Mouse (Mus musculus) mature B cell (primary cell): ENCODE data around the gene Xrcc3.

Experiments used
- in situ Hi-C: fragments of 300-500 bp; cut with MboI; formaldehyde crosslinking; loops from 2 replicates; pipeline ENCODE4 v1.14.3; 2019

Gene Xrcc3

GRCm38 (mm10) chr12:111813766-111814617 lies at the start of gene Xrcc3, which contains the start of gene Zfyve21:
TSS of gene Xrcc3 (minus strand) at chr12:111813873.
TSS of gene Zfyve21 (plus strand) at chr12:111814170.
- in situ Hi-C loops: no loop called here

GRCm38 (mm10) chr12:111855448-111855847 lies 41.8 kb upstream of the Xrcc3 start:
- in situ Hi-C loops: no loop called here

- in situ Hi-C loops: no loop called here
These were observed 39.9 kb upstream of the Xrcc3 start for GRCm38 (mm10) chr12:111853546-111853945.

- in situ Hi-C loops: no loop called here
These were observed 39.4 kb upstream of the Xrcc3 start for GRCm38 (mm10) chr12:111853011-111853436.

GRCm38 (mm10) chr12:111851745-111852144 lies 38.1 kb upstream of the Xrcc3 start:
- in situ Hi-C loops: no loop called here

- in situ Hi-C loops: no loop called here
These were observed 37.6 kb upstream of the Xrcc3 start for GRCm38 (mm10) chr12:111851235-111851634.

- in situ Hi-C loops: no loop called here
These were observed 34.7 kb upstream of the Xrcc3 start for GRCm38 (mm10) chr12:111848300-111848798.

GRCm38 (mm10) chr12:111846815-111847214 lies 33.1 kb upstream of the Xrcc3 start:
- in situ Hi-C loops: no loop called here

- in situ Hi-C loops: no loop called here
These were observed 32.3 kb upstream of the Xrcc3 start for GRCm38 (mm10) chr12:111845953-111846352.

GRCm38 (mm10) chr12:111843470-111843869 lies 29.8 kb upstream of the Xrcc3 start:
- in situ Hi-C loops: no loop called here

- in situ Hi-C loops: no loop called here
These were observed 29.1 kb upstream of the Xrcc3 start for GRCm38 (mm10) chr12:111842565-111843433.

- in situ Hi-C loops: no loop called here
These were observed 19.8 kb upstream of the Xrcc3 start for GRCm38 (mm10) chr12:111833457-111833856.

- in situ Hi-C loops: no loop called here
These were observed 19.0 kb upstream of the Xrcc3 start for GRCm38 (mm10) chr12:111832643-111833042.

- in situ Hi-C loops: no loop called here
These were observed 16.7 kb upstream of the Xrcc3 start for GRCm38 (mm10) chr12:111830375-111830774.

- in situ Hi-C loops: no loop called here
These were observed 16.3 kb upstream of the Xrcc3 start for GRCm38 (mm10) chr12:111829954-111830353.

- in situ Hi-C loops: no loop called here
These were observed 15.8 kb upstream of the Xrcc3 start for GRCm38 (mm10) chr12:111829447-111829846.

- in situ Hi-C loops: no loop called here
These were observed 13.9 kb upstream of the Xrcc3 start for GRCm38 (mm10) chr12:111827556-111827955.

GRCm38 (mm10) chr12:111821931-111822330 lies 8.3 kb upstream of the Xrcc3 start:
- in situ Hi-C loops: no loop called here

- in situ Hi-C loops: no loop called here
These were observed 7.0 kb upstream of the Xrcc3 start for GRCm38 (mm10) chr12:111820708-111821107.

GRCm38 (mm10) chr12:111819936-111820335 lies 6.3 kb upstream of the Xrcc3 start:
- in situ Hi-C loops: no loop called here

- in situ Hi-C loops: no loop called here
These were observed 4.3 kb upstream of the Xrcc3 start for GRCm38 (mm10) chr12:111817991-111818390.

GRCm38 (mm10) chr12:111816967-111817366 lies 3.3 kb upstream of the Xrcc3 start:
- in situ Hi-C loops: no loop called here
